Mouse (Mus musculus): ENCODE data around the gene Hes1.
A peak's percentile ranks its signal among the peaks of the same experiment; 100 is the strongest.
"Not testable (repeated sequence)": the region's sequence is repeated elsewhere in the genome, so short reads cannot be mapped to it uniquely, and the experiment has no call there.

The Hes1 gene

GRCm38 (mm10) chr16:30069950-30070770, 6.0 kb downstream of the Hes1 start:
- peak; percentile 88 for DNase-seq (ENCODE audit: low read depth, low spot score)

GRCm38 (mm10) chr16:30070771-30071191, 6.6 kb downstream of the Hes1 start:
- DNase-seq (ENCODE audit: low read depth, low spot score): peak; percentile 57

- no peak for DNase-seq (ENCODE audit: low read depth, low spot score)
These were observed 9.1 kb downstream of the Hes1 start for GRCm38 (mm10) chr16:30073317-30073716.

GRCm38 (mm10) chr16:30081498-30081897, 17.3 kb downstream of the Hes1 start:
- no peak for DNase-seq (ENCODE audit: low read depth, low spot score)

- DNase-seq (ENCODE audit: low read depth, low spot score): no peak
These were observed 17.8 kb downstream of the Hes1 start for GRCm38 (mm10) chr16:30081980-30082379.

- DNase-seq (ENCODE audit: low read depth, low spot score): no peak
These were observed 18.8 kb downstream of the Hes1 start for GRCm38 (mm10) chr16:30082965-30083364.

- DNase-seq (ENCODE audit: low read depth, low spot score): no peak
These were observed 19.4 kb downstream of the Hes1 start for GRCm38 (mm10) chr16:30083536-30083935.

GRCm38 (mm10) chr16:30088646-30089045, 24.5 kb downstream of the Hes1 start:
- no peak for DNase-seq (ENCODE audit: low read depth, low spot score)

GRCm38 (mm10) chr16:30090200-30090865, 26.1 kb downstream of the Hes1 start:
- no peak for DNase-seq (ENCODE audit: low read depth, low spot score)

GRCm38 (mm10) chr16:30096050-30096449, 31.9 kb downstream of the Hes1 start:
- DNase-seq (ENCODE audit: low read depth, low spot score): no peak

GRCm38 (mm10) chr16:30096475-30096874, 32.3 kb downstream of the Hes1 start:
- DNase-seq (ENCODE audit: low read depth, low spot score): peak; percentile 39

GRCm38 (mm10) chr16:30099124-30099523, 34.9 kb downstream of the Hes1 start:
- no peak for DNase-seq (ENCODE audit: low read depth, low spot score)

GRCm38 (mm10) chr16:30102149-30102915, 38.1 kb downstream of the Hes1 start:
- no peak for DNase-seq (ENCODE audit: low read depth, low spot score)

GRCm38 (mm10) chr16:30102982-30103381, 38.8 kb downstream of the Hes1 start:
- no peak for DNase-seq (ENCODE audit: low read depth, low spot score)

- no peak for DNase-seq (ENCODE audit: low read depth, low spot score)
These were observed 39.3 kb downstream of the Hes1 start for GRCm38 (mm10) chr16:30103495-30103894.

GRCm38 (mm10) chr16:30104363-30104762, 40.2 kb downstream of the Hes1 start:
- DNase-seq (ENCODE audit: low read depth, low spot score): no peak

- DNase-seq (ENCODE audit: low read depth, low spot score): no peak
These were observed 41.3 kb downstream of the Hes1 start for GRCm38 (mm10) chr16:30105476-30105875.

GRCm38 (mm10) chr16:30108167-30108566, 44.0 kb downstream of the Hes1 start:
- DNase-seq (ENCODE audit: low read depth, low spot score): not testable (repeated sequence)

- DNase-seq (ENCODE audit: low read depth, low spot score): no peak
These were observed 46.3 kb downstream of the Hes1 start for GRCm38 (mm10) chr16:30110466-30110865.

- DNase-seq (ENCODE audit: low read depth, low spot score): no peak
These were observed 46.9 kb downstream of the Hes1 start for GRCm38 (mm10) chr16:30111069-30111468.

GRCm38 (mm10) chr16:30111566-30111965, 47.4 kb downstream of the Hes1 start:
- DNase-seq (ENCODE audit: low read depth, low spot score): no peak

GRCm38 (mm10) chr16:30113170-30113569, 49.0 kb downstream of the Hes1 start:
- no peak for DNase-seq (ENCODE audit: low read depth, low spot score)
